Mouse (Mus musculus): ENCODE measurements around the gene Ddn. TPM values are rescaled to one million over a fixed set of nuclear protein-coding genes. Genes with fewer than 3 reads are reported as not detected.

Gene Ddn
- polyA plus RNA-seq, 1 experiment from 2014 or later, result not detected

DNA sequence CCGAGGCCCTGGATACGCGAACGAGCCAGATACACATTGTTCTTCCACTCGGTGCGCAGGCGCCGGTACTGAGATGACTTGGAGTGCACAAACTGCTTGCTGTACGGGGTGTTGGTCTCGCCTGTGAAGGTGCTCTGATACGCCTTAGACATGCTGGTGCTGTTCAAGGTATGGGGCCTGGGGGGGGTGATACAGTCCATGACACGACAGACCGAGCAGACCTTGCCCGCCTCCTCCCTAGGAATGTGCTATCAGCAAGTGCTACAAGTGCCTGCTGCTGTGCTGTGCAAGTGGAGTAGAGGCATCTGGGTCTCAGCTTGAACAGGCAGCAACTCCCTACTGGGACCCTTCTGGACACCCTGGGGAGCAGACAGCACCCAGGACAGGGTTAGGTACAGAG lies 26.0 kb upstream of the Ddn start:
- DNase-seq (ENCODE audit: low spot score), result no peak
- Histone ChIP-seq H3K27me3 (replicated peaks; ENCODE audit: control insufficient read depth, insufficient read depth, low read length) (no peaks in the 10 kb centered on the region), H3K9me3 (ENCODE audit: control insufficient read depth, low read length) (no peaks in the 10 kb centered on the region)

DNA sequence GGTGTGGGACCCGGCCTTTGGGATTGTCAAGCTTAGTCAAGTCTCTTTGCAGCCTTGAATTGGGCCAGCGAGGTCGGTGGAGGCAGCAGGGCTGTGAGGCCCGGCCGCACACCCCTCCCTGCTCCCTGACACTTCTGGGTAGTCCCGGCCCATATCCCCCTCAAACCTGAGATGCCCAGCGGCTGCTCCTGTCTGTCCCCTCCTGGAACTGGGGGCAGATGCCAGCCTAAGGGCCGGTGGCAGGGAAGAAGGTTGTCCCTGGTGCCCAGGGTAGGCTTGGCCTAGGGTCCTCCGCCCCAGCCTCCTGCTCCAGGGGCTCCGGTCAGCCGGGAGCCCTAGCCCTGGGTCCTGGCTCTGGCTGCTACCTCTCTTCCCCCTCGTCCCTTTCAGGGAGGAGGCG lies 24.8 kb upstream of the Ddn start:
- 90% methylated on average over 9 of the region's 13 CpGs for WGBS
- H3K4me3 ChIP-seq (ENCODE audit: low read depth, low read length), result no peak overlapping the region
- DNase-seq (ENCODE audit: low spot score) (no peak), ATAC-seq (ENCODE audit: low read depth) (no peak)
- no peaks in the 10 kb centered on the region for H3K27me3 ChIP-seq (replicated peaks; ENCODE audit: control insufficient read depth, insufficient read depth, low read length)
- no peak overlapping the region for H3K4me2 ChIP-seq (ENCODE audit: low read depth, low read length)
- H3K27ac ChIP-seq (replicated peaks; ENCODE audit: low read depth, low read length), result no peak overlapping the region
- peaks cover 66% of the 10 kb centered on the region for H3K36me3 ChIP-seq (ENCODE audit: control insufficient read depth, insufficient read depth, low read length)
- H3K4me1 ChIP-seq (ENCODE audit: control insufficient read depth, insufficient read depth, low read length), result peaks cover 9% of the 10 kb centered on the region; the same call in 1 of the 2 replicates
- H3K9ac ChIP-seq (ENCODE audit: low read depth, low read length), result no peak overlapping the region
- no peaks in the 10 kb centered on the region for H3K9me3 ChIP-seq (ENCODE audit: control insufficient read depth, low read length)

More for the DNA sequence above, 26.0 kb upstream of the Ddn start:
- Histone ChIP-seq H3K4me2 (ENCODE audit: low read depth, low read length) (no peak overlapping the region), H3K9ac (ENCODE audit: low read depth, low read length) (no peak overlapping the region), H3K27ac (replicated peaks; ENCODE audit: low read depth, low read length) (no peak overlapping the region), H3K4me1 (ENCODE audit: control insufficient read depth, insufficient read depth, low read length) (0 out of 2 replicates have a peak, but pooled peaks cover 4% of the 10 kb centered on the region), H3K36me3 (ENCODE audit: control insufficient read depth, insufficient read depth, low read length) (peaks cover 78% of the 10 kb centered on the region), H3K4me3 (ENCODE audit: low read depth, low read length) (no peak overlapping the region)
- ATAC-seq (ENCODE audit: low read depth), result no peak
- WGBS, result 90% methylated on average over 14 of the region's 14 CpGs

DNA sequence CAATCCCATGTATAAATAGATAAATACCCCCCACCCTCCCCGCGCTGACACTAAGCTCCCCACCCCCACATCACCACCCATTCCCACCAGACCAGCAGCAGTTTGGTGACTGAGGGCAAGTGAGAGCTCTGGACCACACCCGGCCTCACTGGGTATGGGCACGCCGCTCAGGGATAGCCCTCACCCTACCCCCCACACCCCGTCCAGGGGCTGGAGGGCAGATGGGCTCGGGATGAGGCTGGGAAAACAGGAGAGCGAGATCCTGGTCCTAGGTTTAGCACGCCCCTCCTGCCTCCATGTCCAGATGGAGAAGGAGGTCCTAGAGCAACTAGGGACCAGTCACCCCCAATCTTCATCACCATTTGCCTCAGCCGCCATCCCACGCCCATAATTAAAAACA lies 24.0 kb upstream of the Ddn start:
- no peak for DNase-seq (ENCODE audit: low spot score)
- peaks cover 61% of the 10 kb centered on the region for H3K36me3 ChIP-seq (ENCODE audit: control insufficient read depth, insufficient read depth, low read length)

DNA sequence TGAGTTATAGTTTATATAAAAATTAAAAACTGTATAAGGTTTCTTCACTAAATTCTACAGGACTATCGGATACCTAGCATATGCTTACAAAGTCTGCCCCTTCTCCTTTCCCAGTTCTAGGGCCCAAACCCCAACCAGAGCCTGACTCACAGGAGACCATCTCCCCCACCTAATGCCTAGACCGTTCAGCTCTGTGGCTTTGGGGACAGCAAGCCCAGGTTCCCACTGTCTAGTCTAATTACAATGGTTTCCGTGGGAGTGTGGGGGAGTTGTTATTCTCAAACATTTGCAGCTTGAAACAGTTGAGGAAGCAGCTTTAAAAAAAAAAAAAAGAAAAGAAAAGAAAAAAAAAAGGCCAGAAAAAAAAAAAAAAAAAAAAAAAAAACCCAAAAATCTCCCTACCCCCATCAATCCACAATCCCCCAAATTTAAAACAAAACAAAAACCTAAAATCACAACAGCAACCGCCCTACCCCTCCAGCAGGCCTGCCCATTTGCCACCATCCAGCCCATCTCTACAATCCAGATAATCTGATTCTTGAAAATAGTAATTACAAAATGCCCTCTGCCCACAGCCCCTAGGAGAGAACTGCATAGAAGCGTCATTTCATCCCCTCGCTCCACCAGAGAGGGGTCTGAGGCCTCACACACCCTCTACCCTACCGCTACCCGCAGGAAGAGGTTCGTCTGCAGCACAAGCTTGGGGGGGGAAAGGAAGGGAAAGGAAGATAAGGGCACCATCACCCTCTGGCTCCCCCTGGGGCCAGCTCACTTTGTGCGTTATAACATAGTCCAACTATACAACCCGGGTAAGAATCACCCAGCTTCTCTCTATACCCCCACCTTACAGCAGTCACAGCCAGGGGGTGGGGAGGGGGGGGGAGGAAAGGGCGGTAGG lies 23.1 kb upstream of the Ddn start:
- WGBS, result 60% methylated on average over 12 of the region's 12 CpGs
- Histone ChIP-seq H3K27ac (replicated peaks; ENCODE audit: low read depth, low read length) (peak overlapping the region; percentile 98), H3K4me1 (ENCODE audit: control insufficient read depth, insufficient read depth, low read length) (peaks cover 9% of the 10 kb centered on the region; the same call in 1 of the 2 replicates), H3K36me3 (ENCODE audit: control insufficient read depth, insufficient read depth, low read length) (peaks cover 58% of the 10 kb centered on the region), H3K4me3 (ENCODE audit: low read depth, low read length) (peak overlapping the region; percentile 77; the same call in 1 of the 2 replicates), H3K4me2 (ENCODE audit: low read depth, low read length) (peak overlapping the region; percentile 65), H3K9ac (ENCODE audit: low read depth, low read length) (no peak overlapping the region), H3K27me3 (replicated peaks; ENCODE audit: control insufficient read depth, insufficient read depth, low read length) (no peaks in the 10 kb centered on the region), H3K9me3 (ENCODE audit: control insufficient read depth, low read length) (no peaks in the 10 kb centered on the region)
- ATAC-seq (ENCODE audit: low read depth), result no peak
- peak; percentile 13 for DNase-seq (ENCODE audit: low spot score)

More for the DNA sequence above, 24.0 kb upstream of the Ddn start:
- H3K9ac ChIP-seq (ENCODE audit: low read depth, low read length), result no peak overlapping the region
- no peaks in the 10 kb centered on the region for H3K9me3 ChIP-seq (ENCODE audit: control insufficient read depth, low read length)
- H3K27me3 ChIP-seq (replicated peaks; ENCODE audit: control insufficient read depth, insufficient read depth, low read length), result no peaks in the 10 kb centered on the region
- no peak overlapping the region for H3K4me3 ChIP-seq (ENCODE audit: low read depth, low read length)
- no peak overlapping the region for H3K27ac ChIP-seq (replicated peaks; ENCODE audit: low read depth, low read length)
- ATAC-seq (ENCODE audit: low read depth), result no peak
- WGBS, result 83% methylated on average over 11 of the region's 11 CpGs
- H3K4me1 ChIP-seq (ENCODE audit: control insufficient read depth, insufficient read depth, low read length), result peaks cover 9% of the 10 kb centered on the region; the same call in 1 of the 2 replicates
- H3K4me2 ChIP-seq (ENCODE audit: low read depth, low read length), result no peak overlapping the region

DNA sequence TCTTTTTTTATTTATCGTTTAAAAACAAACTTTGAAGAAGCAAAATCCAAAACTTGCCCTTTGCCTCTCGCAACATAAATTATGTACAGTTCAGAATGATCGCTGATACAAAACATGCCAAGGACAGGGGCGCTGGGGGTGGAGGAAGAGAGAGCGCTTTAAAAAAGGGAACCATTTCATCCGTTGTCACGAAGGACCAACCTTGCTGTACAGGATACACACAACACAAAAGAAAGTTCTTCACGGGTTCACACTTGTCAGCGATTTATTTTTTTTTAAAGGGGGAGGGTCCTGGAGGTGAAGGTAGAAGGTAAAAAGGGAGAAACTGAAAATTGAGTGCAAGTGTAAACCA lies 22.4 kb upstream of the Ddn start:
- H3K27me3 ChIP-seq (replicated peaks; ENCODE audit: control insufficient read depth, insufficient read depth, low read length), result no peaks in the 10 kb centered on the region
- H3K9me3 ChIP-seq (ENCODE audit: control insufficient read depth, low read length), result no peaks in the 10 kb centered on the region
- peak overlapping the region; percentile 89 for H3K9ac ChIP-seq (ENCODE audit: low read depth, low read length)
- H3K4me3 ChIP-seq (ENCODE audit: low read depth, low read length), result peak overlapping the region; percentile 77
- ATAC-seq (ENCODE audit: low read depth) (no peak), DNase-seq (ENCODE audit: low spot score) (no peak)
- 12% methylated on average over 9 of the region's 9 CpGs for WGBS
- H3K27ac ChIP-seq (replicated peaks; ENCODE audit: low read depth, low read length), result peak overlapping the region; percentile 98
- H3K4me2 ChIP-seq (ENCODE audit: low read depth, low read length), result peak overlapping the region; percentile 65
- peaks cover 9% of the 10 kb centered on the region; the same call in 1 of the 2 replicates for H3K4me1 ChIP-seq (ENCODE audit: control insufficient read depth, insufficient read depth, low read length)
- H3K36me3 ChIP-seq (ENCODE audit: control insufficient read depth, insufficient read depth, low read length), result peaks cover 51% of the 10 kb centered on the region

DNA sequence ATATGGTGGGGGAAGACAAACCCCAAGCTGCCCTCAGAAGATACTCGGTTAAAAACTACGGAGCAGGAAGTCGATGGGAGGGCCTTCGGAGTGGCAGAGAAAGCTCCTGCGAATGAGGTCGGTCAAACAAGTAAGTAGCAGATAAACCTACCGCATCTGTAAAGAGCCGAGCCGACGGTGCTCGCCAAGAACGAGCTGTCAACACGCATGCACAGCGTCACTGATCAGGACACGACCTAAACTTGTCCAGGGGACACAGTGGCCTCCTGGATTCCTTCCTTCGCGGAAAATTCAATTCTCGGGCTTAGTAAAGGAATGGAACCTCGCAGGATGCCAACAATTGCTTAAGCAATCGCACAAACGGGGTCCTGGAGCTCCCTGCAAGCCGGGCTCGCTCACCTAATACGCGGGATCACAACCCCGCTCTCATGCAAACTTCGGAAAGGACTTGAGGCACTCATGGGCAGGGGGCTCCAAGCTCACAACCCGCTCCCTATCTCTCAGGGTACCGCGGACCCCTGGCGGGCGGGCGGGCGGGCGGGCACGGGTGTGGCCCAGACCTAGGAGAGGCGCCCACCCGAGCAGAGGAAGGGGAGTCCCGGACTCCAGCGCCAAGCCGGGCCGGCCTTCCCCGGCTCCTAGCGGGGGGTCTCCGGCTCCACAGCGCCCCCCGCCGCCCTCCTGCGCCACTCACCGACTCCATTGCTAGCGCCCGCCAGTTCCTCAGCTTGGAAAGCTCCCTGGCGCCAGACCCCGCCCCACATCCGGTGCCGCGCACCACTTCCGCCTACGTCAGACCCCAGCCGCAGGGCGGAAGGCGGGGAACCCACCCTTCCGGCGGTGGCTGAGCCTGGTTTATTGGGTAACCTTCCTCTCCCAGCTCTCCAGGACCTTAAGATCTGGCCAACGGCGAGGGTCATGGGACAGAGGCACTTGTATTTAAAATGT lies 21.7 kb upstream of the Ddn start, which contains the start of gene Prkag1:
Gene Prkag1 (minus strand): TSS at position 786 of the 948 bp plus-strand sequence.
- peak within 1 kb of the TSS; percentile 89 for H3K9ac ChIP-seq (ENCODE audit: low read depth, low read length)
- peak within 1 kb of the TSS; percentile 98 for H3K27ac ChIP-seq (replicated peaks; ENCODE audit: low read depth, low read length)
- no peaks in the 10 kb centered on the region for H3K9me3 ChIP-seq (ENCODE audit: control insufficient read depth, low read length)
- no peaks in the 10 kb centered on the region for H3K27me3 ChIP-seq (replicated peaks; ENCODE audit: control insufficient read depth, insufficient read depth, low read length)
- peak within 1 kb of the TSS; percentile 65 for H3K4me2 ChIP-seq (ENCODE audit: low read depth, low read length)
- under 1% methylated on average over 46 of the region's 66 CpGs for WGBS
- ATAC-seq (ENCODE audit: low read depth) (peak; percentile 97), DNase-seq (ENCODE audit: low spot score) (peak; percentile 97)
- H3K36me3 ChIP-seq (ENCODE audit: control insufficient read depth, insufficient read depth, low read length), result peaks cover 44% of the 10 kb centered on the region
- H3K4me1 ChIP-seq (ENCODE audit: control insufficient read depth, insufficient read depth, low read length), result peaks cover 9% of the 10 kb centered on the region; the same call in 1 of the 2 replicates
- peak within 1 kb of the TSS; percentile 77 for H3K4me3 ChIP-seq (ENCODE audit: low read depth, low read length)

DNA sequence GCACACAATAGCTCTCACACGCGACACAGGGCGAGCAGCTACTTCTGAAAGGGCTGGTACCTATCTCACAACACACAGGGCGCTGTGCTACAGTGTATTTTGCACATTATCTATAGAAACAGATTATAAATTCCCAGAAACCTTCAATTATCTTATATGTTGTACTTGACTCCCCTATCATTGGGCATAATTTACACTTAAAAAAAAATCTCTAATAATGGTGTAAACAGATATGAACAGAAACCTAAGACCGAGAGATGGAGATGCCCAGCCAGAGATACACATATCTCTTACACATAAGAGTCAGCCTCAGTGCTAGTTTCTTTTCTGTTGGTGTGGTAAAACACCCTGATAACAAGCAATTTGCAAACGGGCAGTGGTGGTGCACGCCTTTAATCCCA lies 18.3 kb upstream of the Ddn start:
- 88% methylated on average over 7 of the region's 7 CpGs for WGBS
- Histone ChIP-seq H3K4me2 (ENCODE audit: low read depth, low read length) (no peak overlapping the region), H3K27ac (replicated peaks; ENCODE audit: low read depth, low read length) (no peak overlapping the region), H3K4me1 (ENCODE audit: control insufficient read depth, insufficient read depth, low read length) (peaks cover 9% of the 10 kb centered on the region; the same call in 1 of the 2 replicates), H3K27me3 (replicated peaks; ENCODE audit: control insufficient read depth, insufficient read depth, low read length) (no peaks in the 10 kb centered on the region), H3K4me3 (ENCODE audit: low read depth, low read length) (no peak overlapping the region), H3K36me3 (ENCODE audit: control insufficient read depth, insufficient read depth, low read length) (peaks cover 40% of the 10 kb centered on the region), H3K9ac (ENCODE audit: low read depth, low read length) (no peak overlapping the region), H3K9me3 (ENCODE audit: control insufficient read depth, low read length) (no peaks in the 10 kb centered on the region)
- DNase-seq (ENCODE audit: low spot score) (no peak), ATAC-seq (ENCODE audit: low read depth) (no peak)

DNA sequence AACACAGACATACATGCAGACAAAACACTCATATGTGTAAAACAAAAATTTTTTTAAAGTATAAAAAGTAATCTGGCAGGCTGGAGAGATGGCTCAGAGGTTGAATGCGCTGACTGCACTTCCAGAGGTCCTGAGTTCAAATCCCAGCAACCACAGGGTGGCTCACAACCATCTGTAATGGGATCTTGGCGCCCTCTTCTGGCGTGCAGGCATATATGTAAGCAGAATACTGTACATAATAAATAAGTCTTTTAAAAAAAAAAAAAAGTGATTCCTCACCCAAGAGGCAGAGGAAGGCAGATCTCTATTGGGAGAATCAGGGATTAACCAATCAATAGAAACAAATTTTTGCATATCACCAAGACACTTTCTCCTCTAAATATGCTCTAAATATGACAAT lies 14.1 kb upstream of the Ddn start:
- H3K27ac ChIP-seq (replicated peaks; ENCODE audit: low read depth, low read length), result no peak overlapping the region
- H3K4me2 ChIP-seq (ENCODE audit: low read depth, low read length), result no peak overlapping the region
- ATAC-seq (ENCODE audit: low read depth) (no peak), DNase-seq (ENCODE audit: low spot score) (no peak)
- no peak overlapping the region for H3K4me3 ChIP-seq (ENCODE audit: low read depth, low read length)
- no peaks in the 10 kb centered on the region for H3K27me3 ChIP-seq (replicated peaks; ENCODE audit: control insufficient read depth, insufficient read depth, low read length)
- no peaks in the 10 kb centered on the region for H3K9me3 ChIP-seq (ENCODE audit: control insufficient read depth, low read length)
- WGBS, result 71% methylated on average over 3 of the region's 3 CpGs
- H3K9ac ChIP-seq (ENCODE audit: low read depth, low read length), result no peak overlapping the region
- H3K36me3 ChIP-seq (ENCODE audit: control insufficient read depth, insufficient read depth, low read length), result peaks cover 62% of the 10 kb centered on the region
- no peaks in the 10 kb centered on the region for H3K4me1 ChIP-seq (ENCODE audit: control insufficient read depth, insufficient read depth, low read length)

All from embryonic facial prominence, embryonic 14.5 days (tissue).